Mouse (Mus musculus) heart, embryonic 14.5 days (tissue): ENCODE results near the gene Pfkp. TPM values are rescaled to one million over a fixed set of nuclear protein-coding genes. Genes with fewer than 3 reads are reported as not detected.

Experiments used
- ATAC-seq: fragments of 200-750 bp; cut with Nextera tagmentation; 2 replicates; pipeline ENCODE4 v1.8.0; 2017; ENCODE audit warnings: low read depth, moderate TSS enrichment; ENCODE audit not compliant: insufficient number of reproducible peaks, insufficient read depth, low FRiP score
- H3K27ac ChIP-seq, 2 experiments: fragments of 200-500 bp in 1 of 2; fragments of 300-500 bp in 1 of 2; sonication (generic) in 1 of 2; replicated peaks in 1 of 2; 2 replicates each; pipeline ENCODE4 v1.5.1; 2012 to 2014; ENCODE audit warnings: low read depth in 2 of 2, low read length in 2 of 2, control low read depth in 1 of 2, mild to moderate bottlenecking in 1 of 2, mixed read lengths in 1 of 2; ENCODE audit not compliant: control insufficient read depth in 1 of 2, insufficient read depth in 1 of 2
- H3K27me3 ChIP-seq: fragments of 300-500 bp; sonication (generic); 2 replicates; pipeline ENCODE4 v1.6.1; 2014; ENCODE audit warnings: mild to moderate bottlenecking, low read length, control low read depth; ENCODE audit not compliant: control insufficient read depth, insufficient read depth
- H3K36me3 ChIP-seq: fragments of 300-500 bp; sonication (generic); 2 replicates; pipeline ENCODE4 v1.6.1; 2014; ENCODE audit warnings: mild to moderate bottlenecking, control low read depth, low read length, mixed read lengths; ENCODE audit not compliant: control insufficient read depth, insufficient read depth
- H3K4me1 ChIP-seq, 2 experiments: fragments of 200-500 bp in 1 of 2; fragments of 300-500 bp in 1 of 2; sonication (generic) in 1 of 2; 2 replicates each; pipeline ENCODE4 v1.6.1; 2012 to 2014; ENCODE audit warnings: low read length in 2 of 2, control low read depth in 1 of 2, mixed read lengths in 1 of 2; ENCODE audit not compliant: control insufficient read depth in 2 of 2, insufficient read depth in 2 of 2
- H3K4me2 ChIP-seq: fragments of 300-500 bp; sonication (generic); 2 replicates; pipeline ENCODE4 v1.6.1; 2014; ENCODE audit warnings: mild to moderate bottlenecking, low read length
- H3K4me3 ChIP-seq, 2 experiments: fragments of 200-500 bp in 1 of 2; fragments of 300-500 bp in 1 of 2; sonication (generic) in 1 of 2; 2 replicates each; pipeline ENCODE4 v1.5.1; 2012 to 2014; ENCODE audit warnings: low read length in 2 of 2, mild to moderate bottlenecking in 2 of 2, control low read depth in 1 of 2, low read depth in 1 of 2, moderate library complexity in 1 of 2; ENCODE audit not compliant: control insufficient read depth in 1 of 2, insufficient read depth in 1 of 2
- H3K9ac ChIP-seq: fragments of 300-500 bp; sonication (generic); 2 replicates; pipeline ENCODE4 v1.6.1; 2014; ENCODE audit warnings: mild to moderate bottlenecking, low read length
- H3K9me3 ChIP-seq: fragments of 300-500 bp; sonication (generic); 2 replicates; pipeline ENCODE4 v1.6.1; 2016; ENCODE audit warnings: low read length, control low read depth; ENCODE audit not compliant: control insufficient read depth
- WGBS: fragments of 180-500 bp; shearing (Covaris S2); extraction: QIAGEN DNeasy Blood & Tissue Kit; methylation state at CpG from one replicate; pipeline ENCODE4 v1.1.7; 2014; 5-methylcytosine and 5-hydroxymethylcytosine counted together
- polyA plus RNA-seq: library from polyadenylated mRNA; unstranded; fragments of >200 nt; fragmentation: Nextera tagmentation; extraction: Ambion mirVana; gene quantifications from 2 replicates; pipeline ENCODE4 v1.2.1, GENCODE M21; 2014

Pfkp gene
- polyA plus RNA-seq, 1 experiment from 2014 or later, result 187 TPM

DNA sequence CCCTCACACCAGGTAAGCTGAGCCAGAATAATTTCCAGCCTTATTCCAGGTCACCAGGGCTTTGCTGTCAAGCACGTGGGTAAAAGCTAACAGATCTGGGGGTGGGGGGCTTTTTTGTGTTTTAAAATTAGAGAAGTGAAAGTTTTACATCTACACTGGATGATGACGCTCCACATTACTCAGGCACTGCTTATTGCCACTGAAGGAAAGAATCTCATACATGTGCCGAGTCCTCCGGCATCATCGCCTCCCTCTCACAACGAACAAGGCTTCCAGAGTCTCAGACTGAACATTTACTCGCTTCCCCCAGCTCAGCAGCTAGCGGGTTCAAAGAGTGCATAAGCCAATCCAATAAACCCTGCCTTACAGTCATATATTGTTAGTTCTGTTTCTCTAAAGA is 16.1 kb downstream of the Pfkp start:
- Histone ChIP-seq H3K36me3 (no peaks in the 10 kb centered on the region; the same call in none of the 2 replicates), H3K27ac (peak overlapping the region in 1 of 2 experiments; percentile 89; a peak in 3 of 4 replicates), H3K4me3 (no peak overlapping the region), H3K4me1 (peaks cover 49 to 83% of the 10 kb centered on the region in 2 experiments), H3K9me3 (no peaks in the 10 kb centered on the region), H3K9ac (peak overlapping the region; percentile 62), H3K4me2 (peak overlapping the region; percentile 38), H3K27me3 (no peaks in the 10 kb centered on the region)
- ATAC-seq, result no peak
- 30% methylated on average over 8 of the region's 8 CpGs for WGBS

DNA sequence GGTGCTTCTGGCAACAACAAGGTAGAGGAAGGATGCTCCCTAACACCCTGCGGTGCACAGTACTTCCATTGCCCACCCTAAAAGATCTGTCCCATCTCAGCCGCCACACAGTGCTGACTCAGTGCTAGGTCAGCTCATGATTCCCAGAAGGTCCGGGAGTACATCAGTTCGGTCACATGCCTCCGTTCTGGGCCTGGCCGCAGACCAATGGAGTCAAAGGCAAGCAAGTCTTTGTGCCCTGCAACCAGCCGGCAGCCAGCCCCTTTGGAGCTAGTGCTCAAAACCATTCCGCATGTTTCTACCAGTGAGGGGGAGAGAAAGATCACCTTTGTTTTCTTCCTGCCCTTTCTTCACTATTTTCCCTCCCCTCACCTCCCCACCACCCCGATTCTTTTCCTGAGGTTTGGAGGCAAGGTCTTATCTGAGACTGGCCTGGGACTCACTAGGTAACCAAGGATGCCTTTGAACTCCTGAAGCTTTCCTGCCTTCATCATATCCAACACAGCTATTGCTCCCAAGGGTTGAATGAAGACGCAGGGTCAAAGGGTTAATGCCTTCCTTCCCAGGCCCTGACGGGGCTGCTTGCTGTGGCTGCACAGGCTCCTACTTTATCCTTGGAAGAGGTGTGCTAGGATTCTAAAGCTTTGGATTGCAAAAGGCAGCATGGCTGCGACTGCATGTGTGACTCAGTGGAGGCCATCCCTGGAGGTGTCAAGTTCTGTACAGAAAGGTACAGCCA is 16.6 kb downstream of the Pfkp start:
- H3K36me3 ChIP-seq, result no peaks in the 10 kb centered on the region; the same call in none of the 2 replicates
- no peaks in the 10 kb centered on the region for H3K27me3 ChIP-seq
- peak overlapping the region; percentile 38 for H3K4me2 ChIP-seq
- H3K4me3 ChIP-seq, result no peak overlapping the region
- peak overlapping the region; percentile 46 for H3K9ac ChIP-seq
- no peaks in the 10 kb centered on the region for H3K9me3 ChIP-seq
- H3K4me1 ChIP-seq, result peaks cover 48 to 77% of the 10 kb centered on the region in 2 experiments
- peak overlapping the region in 1 of 2 experiments; percentile 89; a peak in 3 of 4 replicates for H3K27ac ChIP-seq
- no peak for ATAC-seq
- 79% methylated on average over 11 of the region's 12 CpGs for WGBS

DNA sequence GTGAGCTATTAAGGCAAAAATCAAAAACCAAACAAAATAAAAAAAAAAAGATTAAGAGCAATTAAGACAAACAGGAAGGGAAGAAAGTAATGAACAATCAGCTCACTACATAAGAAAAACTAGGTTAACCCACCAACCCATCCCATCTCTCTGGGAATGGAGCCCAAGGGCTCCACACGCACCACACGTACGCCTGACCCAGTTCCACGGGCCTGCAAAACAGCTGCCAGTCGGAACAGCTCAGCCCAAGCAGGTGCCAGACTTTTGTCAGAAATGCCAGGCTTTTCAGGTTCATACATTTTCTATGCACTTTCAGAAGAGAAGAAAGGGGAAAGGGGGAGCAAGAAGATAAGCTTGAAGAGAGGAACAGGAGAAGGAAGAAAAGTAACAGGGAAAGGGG is 17.9 kb downstream of the Pfkp start:
- Histone ChIP-seq H3K4me3 (no peak overlapping the region), H3K27ac (no peak overlapping the region; a peak in 1 of 4 replicates), H3K9me3 (no peaks in the 10 kb centered on the region), H3K4me1 (peaks cover 37 to 64% of the 10 kb centered on the region in 2 experiments), H3K9ac (no peak overlapping the region), H3K27me3 (no peaks in the 10 kb centered on the region), H3K4me2 (no peak overlapping the region), H3K36me3 (no peaks in the 10 kb centered on the region; the same call in none of the 2 replicates)
- 78% methylated on average over 5 of the region's 5 CpGs for WGBS
- no peak for ATAC-seq

DNA sequence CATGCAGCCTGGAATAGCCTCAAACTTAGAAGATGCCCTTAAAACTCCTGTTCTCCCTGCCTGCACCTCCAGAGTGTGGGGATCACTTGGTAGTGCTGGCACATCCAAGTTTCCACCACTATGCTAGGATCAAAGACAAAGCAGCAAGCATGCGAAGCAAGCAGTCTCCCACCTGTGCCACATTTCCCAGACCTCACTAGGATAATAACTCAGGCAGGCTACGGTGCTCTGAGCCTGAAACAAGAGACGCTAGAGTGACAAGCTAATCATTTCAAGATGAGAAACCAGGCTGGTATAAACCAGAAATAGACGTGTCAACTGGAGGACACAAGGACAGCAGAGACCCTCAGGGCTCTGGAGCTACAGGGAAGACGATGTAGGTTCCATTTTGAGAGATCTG is 18.6 kb downstream of the Pfkp start:
- Histone ChIP-seq H3K27me3 (no peaks in the 10 kb centered on the region), H3K9ac (0 out of 2 replicates have a peak overlapping the region, but pooled peaks have one; percentile 5), H3K4me1 (peaks cover 33 to 61% of the 10 kb centered on the region in 2 experiments), H3K9me3 (no peaks in the 10 kb centered on the region), H3K27ac (peak overlapping the region in 1 of 2 experiments; percentile 51; a peak in 2 of 4 replicates), H3K4me2 (no peak overlapping the region), H3K36me3 (no peaks in the 10 kb centered on the region; the same call in 1 of the 2 replicates), H3K4me3 (no peak overlapping the region)
- 26% methylated on average over 5 of the region's 5 CpGs for WGBS
- no peak for ATAC-seq

DNA sequence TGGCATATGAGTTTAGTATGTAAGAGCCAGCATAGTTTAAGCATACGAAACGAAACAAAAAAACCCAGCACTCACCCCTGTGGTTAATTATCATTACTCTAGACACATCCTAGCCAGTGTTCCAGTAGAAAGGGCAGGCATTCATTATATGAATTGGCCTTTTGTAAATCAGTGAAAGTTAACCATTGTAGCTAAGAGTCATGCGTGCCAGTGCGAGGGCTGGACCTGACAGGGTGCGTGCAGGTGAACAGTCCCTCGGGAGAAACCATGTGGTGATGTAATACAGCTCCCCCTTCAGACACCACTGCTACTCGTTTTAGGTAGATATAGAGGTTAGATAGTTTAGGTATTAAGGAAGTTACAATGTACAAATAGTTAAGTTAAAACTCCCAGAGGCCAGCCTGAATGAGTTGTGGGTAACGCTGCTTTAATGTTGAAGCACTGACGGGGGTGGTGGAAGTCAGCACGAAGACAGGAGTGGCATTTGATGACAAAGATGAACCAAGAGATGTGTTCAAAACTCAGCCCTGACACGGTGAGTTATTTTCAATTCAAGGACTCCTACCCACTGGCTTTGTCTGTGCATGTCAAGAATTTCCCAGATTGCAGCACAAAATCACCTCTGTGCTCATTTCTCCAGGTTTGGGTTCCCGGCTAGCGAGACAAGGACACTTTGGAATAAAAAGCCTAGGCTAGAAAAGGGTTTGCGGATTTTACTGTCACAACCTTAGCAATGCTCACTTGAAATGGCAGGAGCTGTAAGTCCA is 19.4 kb downstream of the Pfkp start:
- Histone ChIP-seq H3K9me3 (no peaks in the 10 kb centered on the region), H3K4me1 (peaks cover 30 to 61% of the 10 kb centered on the region in 2 experiments), H3K9ac (no peak overlapping the region), H3K4me3 (no peak overlapping the region), H3K27me3 (no peaks in the 10 kb centered on the region), H3K36me3 (peaks cover 6% of the 10 kb centered on the region; the same call in 1 of the 2 replicates), H3K4me2 (no peak overlapping the region), H3K27ac (0 out of 4 replicates have a peak overlapping the region, but pooled peaks of 1 of the 2 experiments have one; percentile 51)
- no peak for ATAC-seq
- 81% methylated on average over 14 of the region's 14 CpGs for WGBS

DNA sequence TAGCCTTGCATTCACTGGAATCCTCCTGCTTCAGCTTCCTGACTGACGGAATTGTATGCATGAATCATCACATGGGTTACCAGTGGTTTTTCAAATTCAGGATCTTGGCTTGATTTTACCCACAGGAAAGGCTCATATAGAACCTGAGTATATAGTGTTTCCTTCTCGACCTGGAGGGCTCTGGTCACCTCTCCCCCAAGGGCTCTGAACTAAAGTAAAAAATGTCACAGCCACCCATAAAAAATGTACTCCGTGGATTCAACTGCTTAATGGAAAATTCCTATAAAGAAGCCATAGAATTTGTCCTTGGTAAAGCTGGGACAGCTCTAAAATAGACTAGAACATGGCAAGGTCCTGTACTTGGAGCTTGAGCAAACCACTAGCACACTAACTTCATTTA is 20.3 kb downstream of the Pfkp start:
- ATAC-seq, result no peak
- WGBS, result 88% methylated on average over 3 of the region's 3 CpGs
- Histone ChIP-seq H3K4me1 (peaks cover 22 to 55% of the 10 kb centered on the region in 2 experiments), H3K4me3 (no peak overlapping the region), H3K9ac (no peak overlapping the region), H3K36me3 (peaks cover 6% of the 10 kb centered on the region), H3K9me3 (no peaks in the 10 kb centered on the region), H3K4me2 (no peak overlapping the region), H3K27ac (no peak overlapping the region), H3K27me3 (no peaks in the 10 kb centered on the region)

DNA sequence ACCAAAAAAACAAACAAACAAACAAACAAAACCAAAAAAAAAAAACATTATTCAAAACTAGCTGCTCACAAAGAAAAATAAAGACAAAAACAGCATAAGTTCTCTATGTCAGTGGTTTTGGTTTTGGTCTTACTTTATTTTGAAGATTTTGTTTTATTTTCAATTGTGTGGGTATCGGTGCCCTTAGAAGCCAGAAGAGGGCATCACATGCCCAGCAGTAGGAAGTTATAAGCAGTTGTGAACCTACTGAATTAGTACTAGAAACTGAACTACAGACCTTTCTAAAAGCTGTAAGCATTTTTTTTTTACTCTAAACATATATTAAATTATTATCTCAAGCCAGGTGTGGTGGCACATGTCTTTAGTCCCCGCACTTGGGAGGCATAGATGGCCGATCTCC is 21.2 kb downstream of the Pfkp start:
- H3K36me3 ChIP-seq, result peaks cover 13% of the 10 kb centered on the region
- H3K9me3 ChIP-seq, result no peaks in the 10 kb centered on the region
- WGBS, result 94% methylated on average over 3 of the region's 3 CpGs
- H3K4me2 ChIP-seq, result no peak overlapping the region
- peaks cover 16 to 46% of the 10 kb centered on the region in 2 experiments for H3K4me1 ChIP-seq
- no peak overlapping the region for H3K9ac ChIP-seq
- ATAC-seq, result no peak
- H3K4me3 ChIP-seq, result no peak overlapping the region
- H3K27me3 ChIP-seq, result no peaks in the 10 kb centered on the region
- H3K27ac ChIP-seq, result no peak overlapping the region
